Mouse (Mus musculus): Measurements from ENCODE around the gene Zfp13.
A peak's percentile ranks its signal among the peaks of the same experiment; 100 is the strongest.
"Not testable (repeated sequence)": the region's sequence is repeated elsewhere in the genome, so short reads cannot be mapped to it uniquely, and the experiment has no call there.

The Zfp13 gene

GRCm38 (mm10) chr17:23598582-23599552 is at the start of gene Zfp13:
TSS of gene Zfp13 (minus strand) at chr17:23599487.
- peak; percentile 90 for DNase-seq

GRCm38 (mm10) chr17:23645894-23646293 is 46.6 kb upstream of the Zfp13 start:
- DNase-seq: no peak

GRCm38 (mm10) chr17:23644613-23645495 is 45.6 kb upstream of the Zfp13 start, which contains the start of gene Mmp25:
TSS of gene Mmp25 (minus strand) at chr17:23645277.
- DNase-seq: no peak

GRCm38 (mm10) chr17:23631241-23631640 is 32.0 kb upstream of the Zfp13 start:
- no peak for DNase-seq

GRCm38 (mm10) chr17:23630195-23631020 is 31.1 kb upstream of the Zfp13 start:
- DNase-seq: peak; percentile 78

GRCm38 (mm10) chr17:23627813-23628212 is 28.5 kb upstream of the Zfp13 start:
- DNase-seq: no peak

- DNase-seq: no peak
These were observed 21.1 kb upstream of the Zfp13 start for GRCm38 (mm10) chr17:23620351-23620750.

GRCm38 (mm10) chr17:23617087-23617486 is 17.8 kb upstream of the Zfp13 start:
- DNase-seq: no peak

- no peak for DNase-seq
These were observed 11.1 kb upstream of the Zfp13 start for GRCm38 (mm10) chr17:23610361-23610800.

GRCm38 (mm10) chr17:23609612-23610011 is 10.3 kb upstream of the Zfp13 start:
- DNase-seq: peak; percentile 18

- DNase-seq: no peak
These were observed 5.9 kb upstream of the Zfp13 start for GRCm38 (mm10) chr17:23605220-23605619.

GRCm38 (mm10) chr17:23604394-23604793 is 5.1 kb upstream of the Zfp13 start:
- no peak for DNase-seq

- no peak for DNase-seq
These were observed 4.3 kb upstream of the Zfp13 start for GRCm38 (mm10) chr17:23603542-23603941.

- DNase-seq: no peak
These were observed 3.8 kb upstream of the Zfp13 start for GRCm38 (mm10) chr17:23603077-23603476.

- no peak for DNase-seq
These were observed 2.7 kb upstream of the Zfp13 start for GRCm38 (mm10) chr17:23601836-23602585.

- no peak for DNase-seq
These were observed 1.6 kb upstream of the Zfp13 start, which contains the start of gene Zscan10 for GRCm38 (mm10) chr17:23600641-23601622. TSS of gene Zscan10 (plus strand) at chr17:23600856.

GRCm38 (mm10) chr17:23599605-23600063 is 347 bp upstream of the Zfp13 start:
- no peak for DNase-seq

- DNase-seq: not testable (repeated sequence)
These were observed 4.1 kb downstream of the Zfp13 start for GRCm38 (mm10) chr17:23595139-23595538.

GRCm38 (mm10) chr17:23592926-23593300 is 6.4 kb downstream of the Zfp13 start:
- no peak for DNase-seq
